Mouse (Mus musculus): Measurements from ENCODE around the gene Akr1c19. TPM values are rescaled to one million over a fixed set of nuclear protein-coding genes. Genes with fewer than 3 reads are reported as not detected.
"Not testable (repeated sequence)": the region's sequence is repeated elsewhere in the genome, so short reads cannot be mapped to it uniquely, and the experiment has no call there.

Gene Akr1c19
- 13.1 and 15.9 TPM in 2 replicates for polyA plus RNA-seq (2015; fragmentation: Nextera tagmentation; extraction: Ambion mirVana)

DNA sequence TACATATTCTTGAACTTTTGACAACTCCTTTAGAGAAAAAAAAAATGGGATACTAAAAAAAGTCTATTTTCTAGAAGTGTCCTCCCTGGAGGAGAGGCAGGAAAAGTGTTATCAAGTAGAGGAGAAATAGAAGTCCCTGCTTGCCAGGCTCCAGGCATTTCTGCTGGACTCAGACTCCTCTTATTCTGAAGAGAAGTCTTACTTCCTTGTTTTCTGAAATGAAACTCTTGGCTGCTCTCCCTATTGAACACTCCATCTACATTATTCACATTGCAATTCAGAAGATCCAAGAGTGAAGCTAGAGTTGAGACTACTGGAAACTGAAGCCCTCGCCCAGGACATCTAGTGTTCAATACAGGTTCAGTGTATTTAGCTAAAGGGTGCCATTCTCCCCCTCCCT lies at the start of gene Akr1c19:
TSS of gene Akr1c19 (plus strand) at position 260 of the 400 bp plus-strand sequence.
- Histone ChIP-seq H3K36me3 (replicated peaks; ENCODE audit: insufficient read depth, low read length) (no peaks in the 10 kb centered on the region), H3K9me3 (ENCODE audit: low read length) (no peaks in the 10 kb centered on the region), H3K9ac (replicated peaks) (no peak within 1 kb of the TSS), H3K27ac (ENCODE audit: low read depth) (no peak within 1 kb of the TSS), H3K4me3 (ENCODE audit: low read depth, low read length) (no peak within 1 kb of the TSS), H3K27me3 (ENCODE audit: insufficient read depth, low read length) (no peaks in the 10 kb centered on the region), H3K4me1 (ENCODE audit: insufficient read depth) (peaks cover 5% of the 10 kb centered on the region; the same call in 1 of the 2 replicates), H3K4me2 (ENCODE audit: low read depth, low read length) (no peak within 1 kb of the TSS)
- TF ChIP-seq CTCF (IDR thresholded peaks at IDR 0.05; ENCODE audit: low read depth) = no peak
- no peak for TF ChIP-seq EP300 (IDR thresholded peaks at IDR 0.05; ENCODE audit: low read depth)
- ATAC-seq (no peak), DNase-seq (no peak)
- 29% methylated on average over 1 of the region's 1 CpGs for WGBS (ENCODE audit: insufficient replicate concordance)

DNA sequence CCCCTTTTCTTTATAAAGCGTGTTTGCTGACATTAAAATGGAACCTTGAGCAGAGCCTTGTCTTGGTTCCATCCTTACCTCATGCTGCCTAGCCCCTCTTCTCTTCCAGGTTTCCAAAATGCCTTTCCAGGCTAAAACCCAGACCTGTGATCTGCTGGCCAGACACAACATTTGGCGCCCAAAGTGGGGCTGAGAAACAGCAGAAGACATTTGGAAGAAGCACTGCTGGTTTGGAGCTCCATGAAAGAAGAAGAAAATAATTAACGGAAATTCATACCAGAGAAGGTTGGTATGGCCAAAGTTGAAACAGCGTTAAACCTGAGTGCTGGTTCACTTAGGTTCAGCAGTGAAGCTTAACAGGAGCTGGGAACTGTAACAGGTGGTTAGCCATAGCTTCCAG lies 47.2 kb upstream of the Akr1c19 start:
- DNase-seq; H3K9ac ChIP-seq (replicated peaks); H3K4me1 ChIP-seq (ENCODE audit: insufficient read depth); H3K9me3 ChIP-seq (ENCODE audit: low read length); H3K4me3 ChIP-seq (ENCODE audit: low read depth, low read length); H3K36me3 ChIP-seq (replicated peaks; ENCODE audit: insufficient read depth, low read length); H3K27ac ChIP-seq (ENCODE audit: low read depth); H3K4me2 ChIP-seq (ENCODE audit: low read depth, low read length); ATAC-seq; H3K27me3 ChIP-seq (ENCODE audit: insufficient read depth, low read length): not testable (repeated sequence)
- 75% methylated on average over 4 of the region's 4 CpGs for WGBS (ENCODE audit: insufficient replicate concordance)

DNA sequence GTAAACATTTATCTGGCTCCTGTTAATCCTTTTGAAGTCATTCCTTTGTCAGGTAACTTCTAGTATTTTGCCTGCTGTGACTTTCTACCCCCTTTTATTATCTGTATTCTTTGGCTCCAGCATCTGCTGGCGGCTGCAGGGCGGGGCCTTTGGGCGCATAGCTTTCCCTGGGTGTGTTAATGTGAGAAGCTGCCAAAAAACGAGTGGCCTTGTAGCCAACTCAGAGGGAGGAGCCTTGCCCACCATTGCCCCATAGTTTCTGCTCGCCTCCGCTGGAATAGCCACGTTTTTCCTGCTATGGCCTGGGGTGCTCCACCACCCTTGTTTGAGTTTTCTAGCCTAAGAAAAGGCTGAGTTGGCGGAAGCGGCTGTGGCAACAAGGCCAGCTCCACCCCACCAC lies 45.4 kb upstream of the Akr1c19 start:
- 76% methylated on average over 9 of the region's 9 CpGs for WGBS (ENCODE audit: insufficient replicate concordance)
- no peaks in the 10 kb centered on the region for H3K27me3 ChIP-seq (ENCODE audit: insufficient read depth, low read length)
- H3K9ac ChIP-seq (replicated peaks) = no peak overlapping the region
- DNase-seq (no peak), ATAC-seq (no peak)
- H3K4me1 ChIP-seq (ENCODE audit: insufficient read depth) = no peaks in the 10 kb centered on the region
- no peak overlapping the region for H3K27ac ChIP-seq (ENCODE audit: low read depth)
- H3K4me3 ChIP-seq (ENCODE audit: low read depth, low read length) = no peak overlapping the region
- H3K9me3 ChIP-seq (ENCODE audit: low read length) = no peaks in the 10 kb centered on the region
- no peak for TF ChIP-seq EP300 (IDR thresholded peaks at IDR 0.05; ENCODE audit: low read depth)
- TF ChIP-seq CTCF (IDR thresholded peaks at IDR 0.05; ENCODE audit: low read depth) = no peak
- H3K36me3 ChIP-seq (replicated peaks; ENCODE audit: insufficient read depth, low read length) = no peaks in the 10 kb centered on the region
- H3K4me2 ChIP-seq (ENCODE audit: low read depth, low read length) = no peak overlapping the region

DNA sequence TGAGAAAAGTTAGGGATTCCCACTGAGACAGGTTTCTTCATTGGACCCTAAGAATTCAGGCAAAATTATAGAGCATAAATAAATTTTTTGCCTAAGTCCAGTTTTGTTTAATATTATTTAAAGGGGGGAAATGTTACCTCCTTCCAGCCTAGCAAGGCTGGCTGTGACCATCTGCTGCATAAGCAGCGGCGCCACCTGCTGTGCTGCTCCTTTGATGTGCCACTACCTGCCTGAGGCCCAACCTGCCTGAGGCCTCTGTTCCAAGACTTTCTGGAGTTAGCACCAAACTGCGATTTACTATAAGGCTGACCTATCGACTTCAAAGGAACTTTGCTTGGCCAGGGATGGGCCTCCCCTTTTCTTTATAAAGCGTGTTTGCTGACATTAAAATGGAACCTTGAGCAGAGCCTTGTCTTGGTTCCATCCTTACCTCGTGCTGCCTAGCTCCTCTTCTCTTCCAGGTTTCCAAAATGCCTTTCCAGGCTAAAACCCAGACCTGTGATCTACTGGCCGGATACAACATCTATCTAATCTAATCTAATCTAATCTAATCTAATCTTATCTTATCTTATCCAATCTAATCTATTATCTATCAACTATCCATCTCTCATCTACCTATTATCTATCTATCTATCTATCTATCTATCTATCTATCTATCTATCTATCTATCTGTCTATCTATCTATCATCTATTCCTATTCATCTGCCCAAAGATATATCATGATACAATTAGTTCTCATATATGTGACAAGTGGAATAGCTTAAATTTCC lies 41.7 kb upstream of the Akr1c19 start:
- H3K27ac ChIP-seq (ENCODE audit: low read depth); H3K9me3 ChIP-seq (ENCODE audit: low read length); H3K4me2 ChIP-seq (ENCODE audit: low read depth, low read length); H3K4me1 ChIP-seq (ENCODE audit: insufficient read depth); H3K36me3 ChIP-seq (replicated peaks; ENCODE audit: insufficient read depth, low read length); H3K4me3 ChIP-seq (ENCODE audit: low read depth, low read length); H3K9ac ChIP-seq (replicated peaks); H3K27me3 ChIP-seq (ENCODE audit: insufficient read depth, low read length); ATAC-seq: not testable (repeated sequence)
- WGBS (ENCODE audit: insufficient replicate concordance) = 78% methylated on average over 7 of the region's 7 CpGs
- peak; percentile 39 for DNase-seq
- TF ChIP-seq CTCF (IDR thresholded peaks at IDR 0.05; ENCODE audit: low read depth) = peak; percentile 57

DNA sequence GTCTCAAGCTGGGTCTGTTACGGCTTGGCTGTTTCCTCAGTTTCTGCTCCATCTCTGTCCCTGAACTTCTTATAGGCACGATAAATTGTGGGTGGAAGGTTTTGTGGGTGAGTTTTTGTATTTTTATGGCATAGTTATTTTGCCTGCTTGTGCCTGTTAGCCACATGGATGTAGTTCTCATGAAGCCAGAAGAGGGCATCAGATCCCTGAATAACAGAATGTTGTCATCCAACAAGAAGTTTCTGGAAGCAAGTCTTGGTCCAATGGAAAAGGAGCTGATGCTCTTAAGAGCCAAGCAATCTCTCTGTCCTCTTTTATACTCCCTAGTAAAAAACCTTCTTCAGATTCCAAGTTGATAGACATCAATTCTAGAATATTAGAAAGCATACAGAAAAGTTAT lies 40.3 kb upstream of the Akr1c19 start:
- Histone ChIP-seq H3K9ac (replicated peaks) (no peak overlapping the region), H3K9me3 (ENCODE audit: low read length) (no peaks in the 10 kb centered on the region), H3K4me1 (ENCODE audit: insufficient read depth) (0 out of 2 replicates have a peak, but pooled peaks cover 2% of the 10 kb centered on the region), H3K27ac (ENCODE audit: low read depth) (no peak overlapping the region), H3K4me2 (ENCODE audit: low read depth, low read length) (no peak overlapping the region), H3K27me3 (ENCODE audit: insufficient read depth, low read length) (no peaks in the 10 kb centered on the region), H3K36me3 (replicated peaks; ENCODE audit: insufficient read depth, low read length) (no peaks in the 10 kb centered on the region), H3K4me3 (ENCODE audit: low read depth, low read length) (no peak overlapping the region)
- DNase-seq = no peak
- WGBS (ENCODE audit: insufficient replicate concordance) = 70% methylated on average over 2 of the region's 2 CpGs
- peak; percentile 54 for TF ChIP-seq CTCF (IDR thresholded peaks at IDR 0.05; ENCODE audit: low read depth)
- TF ChIP-seq EP300 (IDR thresholded peaks at IDR 0.05; ENCODE audit: low read depth) = no peak
- no peak for ATAC-seq

DNA sequence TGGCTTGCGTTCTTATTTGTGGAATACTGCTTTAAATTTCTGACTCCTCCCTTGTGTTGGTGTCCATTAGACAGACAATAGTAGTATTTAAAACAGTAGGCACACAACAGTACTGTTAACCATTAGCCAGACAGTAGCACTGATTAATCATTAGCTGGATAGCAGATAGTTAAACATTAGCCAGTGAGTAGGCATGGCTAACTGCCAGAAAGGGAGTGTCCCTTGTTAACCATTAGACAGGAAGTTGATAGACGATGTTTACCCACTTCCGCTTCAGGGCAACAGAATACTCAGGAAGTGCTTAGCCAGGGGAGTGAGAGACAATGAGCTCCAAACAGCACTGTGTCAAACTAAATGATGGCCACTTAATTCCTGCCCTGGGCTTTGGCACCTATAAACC lies 37.6 kb upstream of the Akr1c19 start, which contains the start of gene Akr1c13:
TSS of gene Akr1c13 (plus strand) at position 247 of the 400 bp plus-strand sequence.
- WGBS (ENCODE audit: insufficient replicate concordance) = 34% methylated on average over 3 of the region's 3 CpGs
- no peaks in the 10 kb centered on the region for H3K27me3 ChIP-seq (ENCODE audit: insufficient read depth, low read length)
- H3K4me1 ChIP-seq (ENCODE audit: insufficient read depth) = 0 out of 2 replicates have a peak, but pooled peaks cover 2% of the 10 kb centered on the region
- H3K36me3 ChIP-seq (replicated peaks; ENCODE audit: insufficient read depth, low read length) = no peaks in the 10 kb centered on the region
- ATAC-seq = peak; percentile 97
- TF ChIP-seq EP300 (IDR thresholded peaks at IDR 0.05; ENCODE audit: low read depth) (no peak), CTCF (IDR thresholded peaks at IDR 0.05; ENCODE audit: low read depth) (no peak)
- peak; percentile 77 for DNase-seq
- peak within 1 kb of the TSS; percentile 30; the same call in 1 of the 2 replicates for H3K9ac ChIP-seq (replicated peaks)
- peak within 1 kb of the TSS; percentile 78 for H3K4me2 ChIP-seq (ENCODE audit: low read depth, low read length)
- H3K4me3 ChIP-seq (ENCODE audit: low read depth, low read length) = peak within 1 kb of the TSS; percentile 35
- H3K9me3 ChIP-seq (ENCODE audit: low read length) = no peaks in the 10 kb centered on the region
- H3K27ac ChIP-seq (ENCODE audit: low read depth) = peak within 1 kb of the TSS; percentile 64

All from liver, postnatal 0 days (tissue).